ENCODE assay signal across 30 mouse cellular contexts in genomic region chr6:143474396-143474795, GRCm38 (mm10).
"Had no signal": no experiment of that assay in that cellular context is flagged by ENCODE, and none has a peak within 500 bp of the region (broad histone marks: within the 10 kb centered on the region; RNA-seq: fewer than 3 reads in every experiment).

No protein-coding gene starts in this region.

- H3K9ac ChIP-seq: limb, embryonic 12.5 days; limb, embryonic 13.5 days; limb, embryonic 15.5 days; liver, embryonic 12.5 days; liver, embryonic 13.5 days; liver, embryonic 14.5 days; liver, embryonic 15.5 days; liver, postnatal 0 days; lung, embryonic 14.5 days; lung, embryonic 15.5 days; midbrain, embryonic 12.5 days; midbrain, embryonic 13.5 days; midbrain, embryonic 15.5 days had no signal

- H3K4me3 ChIP-seq: left cerebral cortex, adult 2 months; limb, embryonic 10.5 days; limb, embryonic 12.5 days; limb, embryonic 13.5 days; limb, embryonic 15.5 days; liver, embryonic 12.5 days; liver, embryonic 13.5 days; liver, embryonic 15.5 days; lung, embryonic 15.5 days; megakaryocyte, embryonic 14.5 days; midbrain, embryonic 10.5 days; midbrain, embryonic 12.5 days; midbrain, embryonic 13.5 days; midbrain, embryonic 15.5 days; myocyte had no signal

- ATAC-seq: liver, embryonic 12.5 days; liver, postnatal 0 days; lung, postnatal 0 days; midbrain, embryonic 13.5 days; midbrain, embryonic 15.5 days; midbrain, embryonic 16.5 days had no signal

- H3K4me1 ChIP-seq: limb, embryonic 12.5 days; limb, embryonic 15.5 days; liver, embryonic 12.5 days; liver, embryonic 13.5 days; liver, embryonic 15.5 days; midbrain, embryonic 10.5 days; midbrain, embryonic 12.5 days; midbrain, embryonic 13.5 days; midbrain, embryonic 15.5 days had no signal

- H3K9me3 ChIP-seq: limb, embryonic 10.5 days; limb, embryonic 12.5 days; limb, embryonic 13.5 days; limb, embryonic 15.5 days; liver, embryonic 12.5 days; liver, embryonic 13.5 days; liver, embryonic 15.5 days; lung, embryonic 15.5 days; megakaryocyte, embryonic 14.5 days; midbrain, embryonic 10.5 days; midbrain, embryonic 12.5 days; midbrain, embryonic 13.5 days; midbrain, embryonic 15.5 days had no signal

- H3K27ac ChIP-seq: left cerebral cortex, adult 2 months; limb, embryonic 10.5 days; limb, embryonic 12.5 days; limb, embryonic 13.5 days; limb, embryonic 15.5 days; liver, embryonic 12.5 days; liver, embryonic 13.5 days; liver, embryonic 14.5 days; liver, embryonic 15.5 days; lung, embryonic 15.5 days; macrophage; midbrain, embryonic 10.5 days; midbrain, embryonic 12.5 days; midbrain, embryonic 13.5 days; midbrain, embryonic 15.5 days had no signal

- DNase-seq: left cerebral cortex, postnatal 4 days; liver; liver, embryonic 13.5 days; liver, postnatal 0 days; lung, adult 18-20 months; lung, adult 2 months; lung, embryonic 14.5 days; lung, postnatal 10 days; lung, postnatal 14 days; lung, postnatal 36 days; lung, postnatal 4 days had no signal

- H3K27me3 ChIP-seq: limb, embryonic 13.5 days; limb, embryonic 15.5 days; liver, embryonic 12.5 days; liver, embryonic 13.5 days; liver, embryonic 15.5 days; lung, embryonic 15.5 days; megakaryocyte, embryonic 14.5 days; midbrain, embryonic 12.5 days; midbrain, embryonic 13.5 days; midbrain, embryonic 15.5 days had no signal

- H3K4me2 ChIP-seq: limb, embryonic 12.5 days; limb, embryonic 13.5 days; limb, embryonic 15.5 days; liver, embryonic 11.5 days; liver, embryonic 12.5 days; liver, embryonic 13.5 days; liver, embryonic 15.5 days; lung, embryonic 14.5 days; lung, embryonic 15.5 days; midbrain, embryonic 12.5 days; midbrain, embryonic 13.5 days; midbrain, embryonic 15.5 days had no signal

- H3K36me3 ChIP-seq: limb, embryonic 10.5 days; limb, embryonic 12.5 days; limb, embryonic 13.5 days; limb, embryonic 15.5 days; liver, embryonic 12.5 days; liver, embryonic 13.5 days; liver, embryonic 15.5 days; lung, embryonic 15.5 days; midbrain, embryonic 10.5 days; midbrain, embryonic 12.5 days; midbrain, embryonic 13.5 days; midbrain, embryonic 15.5 days had no signal
